Mouse (Mus musculus): ENCODE results near the gene Clca3a1. TPM values are rescaled to one million over a fixed set of nuclear protein-coding genes. Genes with fewer than 3 reads are reported as not detected.
"Not testable (repeated sequence)": the region's sequence is repeated elsewhere in the genome, so short reads cannot be mapped to it uniquely, and the experiment has no call there.

Clca3a1 gene
- total and polyA plus RNA-seq, 2 experiments from 2014 or later = 0.21 to 0.36 TPM

DNA sequence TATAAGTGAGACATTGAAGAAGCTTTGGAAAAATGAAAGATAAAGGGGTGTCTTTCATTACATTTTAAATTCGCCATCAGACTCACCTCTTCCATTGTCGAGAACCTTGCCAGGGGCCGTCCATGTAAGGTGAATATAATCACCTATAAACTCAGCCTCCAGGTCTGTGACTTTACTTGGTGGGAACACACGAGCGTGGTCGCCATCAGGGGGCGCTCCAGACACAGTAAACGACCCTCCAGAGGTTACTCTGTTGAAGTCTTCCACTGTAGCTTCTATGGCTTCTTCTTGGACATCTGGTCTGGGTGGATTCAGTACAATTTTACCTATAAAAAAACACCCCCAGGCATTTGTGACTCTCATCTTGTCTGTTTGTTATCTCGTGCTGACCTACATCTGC lies 23.9 kb downstream of the Clca3a1 start:
- TF ChIP-seq CTCF (IDR thresholded peaks at IDR 0.05; ENCODE audit: low read depth) = peak; percentile 58
- H3K4me3 ChIP-seq (ENCODE audit: low read length) = no peak overlapping the region
- ATAC-seq (0 out of 2 replicates have a peak, but pooled peaks have one; percentile 53), DNase-seq (ENCODE audit: low spot score) (peak; percentile 47)
- H3K9me3 ChIP-seq (ENCODE audit: low read length) = no peaks in the 10 kb centered on the region
- no peaks in the 10 kb centered on the region for H3K36me3 ChIP-seq (ENCODE audit: insufficient read depth, low read length)
- H3K4me1 ChIP-seq (ENCODE audit: insufficient read depth, low read length) = no peaks in the 10 kb centered on the region
- no peak overlapping the region for H3K4me2 ChIP-seq (ENCODE audit: low read depth, low read length)
- WGBS = 31% methylated on average over 9 of the region's 9 CpGs
- H3K27me3 ChIP-seq (ENCODE audit: insufficient read depth, low read length) = no peaks in the 10 kb centered on the region
- H3K9ac ChIP-seq (replicated peaks; ENCODE audit: low read length) = no peak overlapping the region
- H3K27ac ChIP-seq = no peak overlapping the region

DNA sequence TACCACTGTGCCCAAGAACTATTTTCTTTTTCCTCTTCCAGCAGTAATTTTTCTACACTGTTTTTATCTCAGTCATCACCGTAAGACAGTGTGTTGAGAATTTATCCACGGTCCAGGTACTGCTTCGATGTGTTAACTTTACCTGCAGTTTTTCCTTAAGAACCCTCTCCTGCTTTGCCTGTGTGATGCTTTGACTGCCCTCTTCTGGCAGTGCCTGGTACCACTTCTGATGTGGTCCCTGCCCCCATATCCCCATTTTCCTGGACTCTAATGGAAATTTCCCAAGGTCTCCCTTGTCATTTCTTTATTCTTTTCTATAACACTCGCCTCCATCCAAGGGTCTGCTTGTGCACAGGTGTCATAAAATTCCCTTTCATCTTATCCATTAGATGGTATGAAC lies 37.3 kb downstream of the Clca3a1 start:
- H3K36me3 ChIP-seq (ENCODE audit: insufficient read depth, low read length) = no peaks in the 10 kb centered on the region
- DNase-seq (ENCODE audit: low spot score) (peak; percentile 18), ATAC-seq (no peak)
- H3K4me3 ChIP-seq (ENCODE audit: low read length) = no peak overlapping the region
- no peaks in the 10 kb centered on the region for H3K27me3 ChIP-seq (ENCODE audit: insufficient read depth, low read length)
- peak; percentile 68 for TF ChIP-seq CTCF (IDR thresholded peaks at IDR 0.05; ENCODE audit: low read depth)
- peaks cover 5% of the 10 kb centered on the region for H3K4me1 ChIP-seq (ENCODE audit: insufficient read depth, low read length)
- 52% methylated on average over 4 of the region's 4 CpGs for WGBS
- H3K9ac ChIP-seq (replicated peaks; ENCODE audit: low read length) = no peak overlapping the region
- no peak overlapping the region for H3K27ac ChIP-seq
- no peaks in the 10 kb centered on the region for H3K9me3 ChIP-seq (ENCODE audit: low read length)
- no peak overlapping the region for H3K4me2 ChIP-seq (ENCODE audit: low read depth, low read length)

DNA sequence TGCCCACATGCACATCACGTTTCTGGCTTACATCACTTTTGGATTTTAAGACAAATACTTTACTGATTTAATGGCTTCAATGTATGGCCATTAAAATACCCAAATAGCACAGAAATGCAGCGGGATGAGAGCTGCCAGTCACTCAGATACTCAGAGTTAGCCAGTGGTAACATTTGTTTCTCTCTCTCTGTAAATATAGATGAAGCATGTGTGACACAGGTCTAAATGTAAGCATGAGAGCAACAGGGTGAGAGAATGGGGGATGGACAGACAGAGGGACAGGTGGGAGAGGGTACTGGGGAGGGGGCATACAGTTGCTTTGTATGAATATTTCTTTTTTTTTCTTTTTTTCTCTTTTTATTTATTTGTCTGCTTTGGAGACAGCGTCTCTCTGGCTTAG lies 38.2 kb downstream of the Clca3a1 start:
- H3K4me2 ChIP-seq (ENCODE audit: low read depth, low read length); H3K36me3 ChIP-seq (ENCODE audit: insufficient read depth, low read length); H3K27me3 ChIP-seq (ENCODE audit: insufficient read depth, low read length); H3K9me3 ChIP-seq (ENCODE audit: low read length); H3K4me1 ChIP-seq (ENCODE audit: insufficient read depth, low read length); H3K4me3 ChIP-seq (ENCODE audit: low read length); DNase-seq (ENCODE audit: low spot score); H3K9ac ChIP-seq (replicated peaks; ENCODE audit: low read length); ATAC-seq; H3K27ac ChIP-seq: not testable (repeated sequence)
- 88% methylated on average over 3 of the region's 3 CpGs for WGBS

DNA sequence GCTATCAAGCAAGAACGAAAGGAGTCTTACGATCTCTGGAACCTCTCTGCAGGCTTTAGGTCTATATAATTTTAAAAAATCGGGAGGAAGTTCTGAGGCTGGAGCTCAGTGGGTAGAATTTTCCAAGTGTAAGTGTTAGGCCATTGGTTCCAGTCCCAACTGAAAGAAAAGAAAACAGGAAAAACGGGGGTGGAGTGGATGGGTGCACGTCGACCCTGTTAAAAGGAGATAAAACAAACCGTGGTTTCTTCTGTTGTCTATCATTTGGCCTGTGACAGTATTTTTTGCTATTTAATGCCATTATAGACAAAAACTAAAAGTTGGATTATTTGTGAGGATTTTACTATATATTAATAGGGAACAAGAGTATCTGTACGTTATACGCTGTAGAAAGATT lies 38.9 kb downstream of the Clca3a1 start:
- ATAC-seq = no peak
- 90% methylated on average over 9 of the region's 9 CpGs for WGBS
- Histone ChIP-seq H3K4me3 (ENCODE audit: low read length) (no peak overlapping the region), H3K4me1 (ENCODE audit: insufficient read depth, low read length) (peaks cover 12% of the 10 kb centered on the region), H3K9ac (replicated peaks; ENCODE audit: low read length) (no peak overlapping the region), H3K36me3 (ENCODE audit: insufficient read depth, low read length) (no peaks in the 10 kb centered on the region), H3K4me2 (ENCODE audit: low read depth, low read length) (no peak overlapping the region), H3K9me3 (ENCODE audit: low read length) (no peaks in the 10 kb centered on the region), H3K27ac (no peak overlapping the region), H3K27me3 (ENCODE audit: insufficient read depth, low read length) (no peaks in the 10 kb centered on the region)
- DNase-seq (ENCODE audit: low spot score) = no peak
- TF ChIP-seq CTCF (IDR thresholded peaks at IDR 0.05; ENCODE audit: low read depth) = no peak

DNA sequence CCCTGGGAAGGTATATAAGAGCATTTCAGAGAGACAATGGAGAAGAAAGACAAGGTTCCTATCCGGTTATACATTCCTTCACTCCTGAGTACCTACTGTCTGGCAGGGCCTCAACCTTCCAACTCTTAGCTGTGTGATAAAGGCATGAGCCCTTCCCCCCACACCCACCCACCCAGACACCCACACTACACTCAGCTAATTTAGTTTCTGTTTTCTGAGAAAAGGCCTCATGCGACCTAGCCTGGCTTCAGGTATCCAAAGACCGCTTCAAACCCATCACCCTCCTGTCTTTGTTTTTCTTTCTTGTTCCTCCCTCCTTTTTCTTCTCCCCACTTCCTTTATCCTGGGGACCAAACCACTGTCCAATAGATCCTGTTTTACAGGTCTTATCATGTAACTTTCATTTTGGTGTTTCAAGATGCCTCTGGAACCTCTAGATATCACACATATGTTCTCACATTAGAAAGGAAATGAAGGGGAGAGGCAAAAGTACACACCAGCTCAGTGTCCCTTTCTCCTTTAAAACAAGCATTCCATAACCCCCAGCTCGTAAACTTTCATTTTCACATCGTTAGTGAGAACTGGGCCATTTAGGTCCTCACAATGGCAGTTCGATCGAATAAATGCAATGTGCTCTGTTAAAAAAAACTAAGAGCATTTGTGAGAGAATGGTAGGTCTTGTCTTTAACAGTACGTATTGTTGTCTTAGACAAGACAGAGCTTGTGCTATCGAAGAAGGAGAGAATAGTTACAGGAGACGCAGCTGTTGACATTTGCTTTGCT lies 39.5 kb downstream of the Clca3a1 start:
- H3K27ac ChIP-seq = peak overlapping the region; percentile 67; the same call in 1 of the 2 replicates
- peak overlapping the region; percentile 56 for H3K4me2 ChIP-seq (ENCODE audit: low read depth, low read length)
- TF ChIP-seq CTCF (IDR thresholded peaks at IDR 0.05; ENCODE audit: low read depth) = no peak
- 83% methylated on average over 10 of the region's 10 CpGs for WGBS
- H3K27me3 ChIP-seq (ENCODE audit: insufficient read depth, low read length) = no peaks in the 10 kb centered on the region
- ATAC-seq (no peak), DNase-seq (ENCODE audit: low spot score) (no peak)
- H3K4me1 ChIP-seq (ENCODE audit: insufficient read depth, low read length) = peaks cover 12% of the 10 kb centered on the region
- H3K9me3 ChIP-seq (ENCODE audit: low read length) = no peaks in the 10 kb centered on the region
- H3K36me3 ChIP-seq (ENCODE audit: insufficient read depth, low read length) = no peaks in the 10 kb centered on the region
- H3K9ac ChIP-seq (replicated peaks; ENCODE audit: low read length) = no peak overlapping the region; the same call in 1 of the 2 replicates
- peak overlapping the region; percentile 87; the same call in 1 of the 2 replicates for H3K4me3 ChIP-seq (ENCODE audit: low read length)

DNA sequence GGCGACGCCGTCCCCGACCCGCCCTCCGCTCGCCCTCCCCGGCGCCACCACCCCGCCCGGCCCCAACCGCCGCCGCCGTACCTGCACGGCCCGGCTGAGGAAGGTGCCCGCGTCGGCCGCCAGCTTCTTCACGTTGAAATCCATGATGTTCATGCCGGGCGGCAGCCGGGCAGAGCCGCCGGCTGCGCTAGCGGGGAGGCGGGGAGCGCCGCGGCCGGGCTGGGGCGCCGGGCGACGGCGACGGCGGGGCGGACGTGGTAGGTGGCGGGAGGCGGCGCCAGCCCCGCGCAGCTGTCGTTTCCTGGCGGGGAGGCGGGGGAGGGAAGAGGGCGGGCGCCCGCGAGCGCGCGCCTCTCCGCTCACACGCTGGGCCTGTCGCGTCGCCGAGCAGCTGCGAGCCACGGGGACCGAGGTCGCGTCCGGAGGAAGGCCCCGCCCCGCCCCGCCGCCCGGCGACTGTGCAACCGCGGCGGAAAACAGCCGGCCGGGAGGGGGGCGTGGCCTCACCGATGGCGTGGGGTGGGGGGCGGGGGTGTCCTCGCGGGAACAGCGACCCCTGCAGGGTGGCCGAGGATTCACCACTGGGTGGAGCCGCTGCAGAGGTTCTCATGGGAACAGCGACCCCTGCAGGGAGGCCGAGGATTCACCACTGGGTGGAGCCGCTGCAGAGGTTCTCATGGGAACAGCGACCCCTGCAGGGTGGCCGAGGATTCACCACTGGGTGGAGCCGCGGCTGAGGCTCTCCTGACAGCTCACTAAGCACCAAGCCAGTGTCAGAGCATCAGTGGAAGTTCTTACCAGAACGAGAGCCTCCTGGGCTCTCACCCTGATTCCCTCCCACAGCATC lies 40.7 kb downstream of the Clca3a1 start, which contains the start of gene Sh3glb1:
Sh3glb1 (minus strand) TSS at position 435 of the 847 bp plus-strand sequence.
- peaks cover 12% of the 10 kb centered on the region for H3K4me1 ChIP-seq (ENCODE audit: insufficient read depth, low read length)
- H3K27ac ChIP-seq = peak within 1 kb of the TSS; percentile 98
- H3K4me2 ChIP-seq (ENCODE audit: low read depth, low read length) = peak within 1 kb of the TSS; percentile 89
- H3K27me3 ChIP-seq (ENCODE audit: insufficient read depth, low read length) = no peaks in the 10 kb centered on the region
- DNase-seq (ENCODE audit: low spot score) (peak; percentile 96), ATAC-seq (peak; percentile 94)
- no peaks in the 10 kb centered on the region for H3K9me3 ChIP-seq (ENCODE audit: low read length)
- WGBS = under 1% methylated on average over 55 of the region's 98 CpGs
- peak within 1 kb of the TSS; percentile 93 for H3K9ac ChIP-seq (replicated peaks; ENCODE audit: low read length)
- TF ChIP-seq CTCF (IDR thresholded peaks at IDR 0.05; ENCODE audit: low read depth) = peak; percentile 99
- no peaks in the 10 kb centered on the region for H3K36me3 ChIP-seq (ENCODE audit: insufficient read depth, low read length)
- peak within 1 kb of the TSS; percentile 87 for H3K4me3 ChIP-seq (ENCODE audit: low read length)
